Mouse (Mus musculus): ENCODE measurements around the gene Wnt8b.
A peak's percentile ranks its signal among the peaks of the same experiment; 100 is the strongest.

Wnt8b gene

GRCm38 (mm10) chr19:44511451-44512231 is 18.4 kb downstream of the Wnt8b start:
- DNase-seq (ENCODE audit: low read depth, low spot score), result no peak

GRCm38 (mm10) chr19:44512601-44513000 is 19.3 kb downstream of the Wnt8b start:
- DNase-seq (ENCODE audit: low read depth, low spot score), result no peak

- DNase-seq (ENCODE audit: low read depth, low spot score), result no peak
Observed at GRCm38 (mm10) chr19:44513054-44513833, 20.0 kb downstream of the Wnt8b start.

- DNase-seq (ENCODE audit: low read depth, low spot score), result no peak
Observed at GRCm38 (mm10) chr19:44513921-44514482, 20.7 kb downstream of the Wnt8b start.

GRCm38 (mm10) chr19:44514521-44515451 is 21.5 kb downstream of the Wnt8b start:
- DNase-seq (ENCODE audit: low read depth, low spot score), result no peak

- no peak for DNase-seq (ENCODE audit: low read depth, low spot score)
Observed at GRCm38 (mm10) chr19:44515769-44516168, 22.5 kb downstream of the Wnt8b start.

GRCm38 (mm10) chr19:44517996-44518768 is 24.9 kb downstream of the Wnt8b start:
- DNase-seq (ENCODE audit: low read depth, low spot score), result no peak

GRCm38 (mm10) chr19:44519152-44519551 is 25.9 kb downstream of the Wnt8b start:
- DNase-seq (ENCODE audit: low read depth, low spot score), result no peak

GRCm38 (mm10) chr19:44525551-44526205 is 32.4 kb downstream of the Wnt8b start:
- peak; percentile 12 for DNase-seq (ENCODE audit: low read depth, low spot score)

GRCm38 (mm10) chr19:44530018-44530417 is 36.7 kb downstream of the Wnt8b start:
- no peak for DNase-seq (ENCODE audit: low read depth, low spot score)

- DNase-seq (ENCODE audit: low read depth, low spot score), result no peak
Observed at GRCm38 (mm10) chr19:44535376-44535775, 42.1 kb downstream of the Wnt8b start.

- no peak for DNase-seq (ENCODE audit: low read depth, low spot score)
Observed at GRCm38 (mm10) chr19:44537416-44537815, 44.1 kb downstream of the Wnt8b start.

GRCm38 (mm10) chr19:44542694-44543178 is 49.5 kb downstream of the Wnt8b start:
- DNase-seq (ENCODE audit: low read depth, low spot score), result no peak

- no peak for DNase-seq (ENCODE audit: low read depth, low spot score)
Observed at GRCm38 (mm10) chr19:44544372-44544771, 51.1 kb downstream of the Wnt8b start.

- DNase-seq (ENCODE audit: low read depth, low spot score), result peak; percentile 61
Observed at GRCm38 (mm10) chr19:44544775-44545174, 51.5 kb downstream of the Wnt8b start.

- no peak for DNase-seq (ENCODE audit: low read depth, low spot score)
Observed at GRCm38 (mm10) chr19:44545321-44546041, 52.2 kb downstream of the Wnt8b start, which contains the start of gene Sec31b. TSS of gene Sec31b (minus strand) at chr19:44545864.

GRCm38 (mm10) chr19:44552731-44553130 is 59.5 kb downstream of the Wnt8b start, which contains the start of gene Gm20538:
TSS of gene Gm20538 (minus strand) at chr19:44552831.
- DNase-seq (ENCODE audit: low read depth, low spot score), result no peak

GRCm38 (mm10) chr19:44553286-44553685 is 60.0 kb downstream of the Wnt8b start:
- DNase-seq (ENCODE audit: low read depth, low spot score), result no peak

- no peak for DNase-seq (ENCODE audit: low read depth, low spot score)
Observed at GRCm38 (mm10) chr19:44554490-44554860, 61.2 kb downstream of the Wnt8b start.
